Comparison of ENCODE assay signal across 11 mouse cellular contexts in genomic region chr9:121335568-121335967, GRCm38 (mm10). TPM values are rescaled to one million over a fixed set of nuclear protein-coding genes. Genes with fewer than 3 reads are reported as not detected.
DNase-seq lines count a peak whose midpoint lies in the region; ATAC-seq and TF ChIP-seq lines count a peak whose summit lies in the region.
"Had no signal": no experiment of that assay in that cellular context is flagged by ENCODE, and none has a peak within 500 bp of the region (broad histone marks: within the 10 kb centered on the region; RNA-seq: fewer than 3 reads in every experiment).

No protein-coding gene starts in this region.

- TF ChIP-seq POLR2A in lung, adult 2 months (IDR thresholded peaks at IDR 0.05; ENCODE audit: borderline replicate concordance, extremely low read depth, low read depth, low read length): no peak

- H3K27ac ChIP-seq in lung, embryonic 15.5 days: peak overlapping the region; percentile 62
- H3K27ac ChIP-seq in stomach, embryonic 14.5 days (ENCODE audit: low read length): peak overlapping the region; percentile 35; the same call in 1 of the 2 replicates
- H3K27ac ChIP-seq: liver, embryonic 13.5 days had no signal

- DNase-seq in lung, adult 2 months: no peak
- peak; percentile 64 to 68 for DNase-seq in heart, postnatal 14 days
- DNase-seq in kidney, postnatal 25 days: peak; percentile 78 to 89
- DNase-seq in thymus, postnatal 0 days (ENCODE audit: low spot score): no peak
- DNase-seq in urinary bladder, postnatal 14 days (ENCODE audit: low spot score): no peak
- no peak for DNase-seq in left cerebral cortex, postnatal 36 days (ENCODE audit: low spot score in 2 of 2)
- DNase-seq: liver, embryonic 13.5 days; retina, postnatal 1 day had no signal

- H3K36me3 ChIP-seq in lung, embryonic 15.5 days: no peaks in the 10 kb centered on the region
- no peaks in the 10 kb centered on the region for H3K36me3 ChIP-seq in stomach, embryonic 14.5 days (ENCODE audit: control insufficient read depth, insufficient read depth, low read length)
- H3K36me3 ChIP-seq: liver, embryonic 13.5 days had no signal

- peaks cover 71% of the 10 kb centered on the region for H3K4me1 ChIP-seq in lung, embryonic 15.5 days
- H3K4me1 ChIP-seq in lung, adult 2 months (ENCODE audit: control insufficient read depth, insufficient read depth, low read length): peaks cover 30% of the 10 kb centered on the region
- peaks cover 59% of the 10 kb centered on the region for H3K4me1 ChIP-seq in stomach, embryonic 14.5 days (ENCODE audit: control insufficient read depth, insufficient read depth, low read length)

- H3K9ac ChIP-seq in lung, embryonic 15.5 days: no peak overlapping the region
- H3K9ac ChIP-seq in stomach, embryonic 14.5 days (replicated peaks; ENCODE audit: low read depth, low read length): no peak overlapping the region
- H3K9ac ChIP-seq: liver, embryonic 13.5 days had no signal

- H3K4me2 ChIP-seq in lung, embryonic 15.5 days: no peak overlapping the region
- H3K4me2 ChIP-seq in stomach, embryonic 14.5 days (replicated peaks; ENCODE audit: low read depth, low read length): no peak overlapping the region
- H3K4me2 ChIP-seq: liver, embryonic 13.5 days had no signal

- WGBS in lung, embryonic 15.5 days: 31% methylated on average over 7 of the region's 7 CpGs
- 26% methylated on average over 7 of the region's 7 CpGs for WGBS in lung, adult 2 months
- WGBS in stomach, embryonic 14.5 days: 47% methylated on average over 7 of the region's 7 CpGs

- no peak for ATAC-seq in lung, embryonic 15.5 days (ENCODE audit: borderline replicate concordance, extremely low read depth, low FRiP score, low TSS enrichment)
- ATAC-seq in stomach, embryonic 14.5 days (ENCODE audit: insufficient number of reproducible peaks, insufficient read depth, low FRiP score, low read depth): no peak

- H3K27me3 ChIP-seq in lung, embryonic 15.5 days: no peaks in the 10 kb centered on the region
- no peaks in the 10 kb centered on the region for H3K27me3 ChIP-seq in stomach, embryonic 14.5 days (ENCODE audit: control insufficient read depth, insufficient read depth, low read length)
- H3K27me3 ChIP-seq: liver, embryonic 13.5 days had no signal

- intact Hi-C loops in heart, postnatal 14 days (cut with DNase I): no loop called here
- intact Hi-C loops in left cerebral cortex, postnatal 36 days (cut with DNase I): no loop called here

- no peaks in the 10 kb centered on the region for H3K9me3 ChIP-seq in lung, embryonic 15.5 days
- no peaks in the 10 kb centered on the region for H3K9me3 ChIP-seq in stomach, embryonic 14.5 days (ENCODE audit: control insufficient read depth, low read depth, low read length)
- H3K9me3 ChIP-seq: G1E; liver, embryonic 13.5 days had no signal

- TF ChIP-seq CTCF in lung, adult 2 months (IDR thresholded peaks at IDR 0.05; ENCODE audit: insufficient read depth, low read length): no peak

- no peak overlapping the region for H3K4me3 ChIP-seq in lung, embryonic 15.5 days
- no peak overlapping the region for H3K4me3 ChIP-seq in lung, adult 2 months (replicated peaks; ENCODE audit: extremely low read depth, low read depth, low read length)
- no peak overlapping the region for H3K4me3 ChIP-seq in stomach, embryonic 14.5 days (ENCODE audit: low read depth, low read length)
- H3K4me3 ChIP-seq: liver, embryonic 13.5 days had no signal

RNA-seq across cellular contexts. Expression of gene Trak1, which starts 38.3 kb away (rescaled TPM):
- polyA plus RNA-seq in lung, embryonic 15.5 days (2015; fragmentation: Nextera tagmentation; extraction: Ambion mirVana): 24.1 and 25.3 TPM in 2 replicates
- 73.9 and 88.5 TPM in 2 replicates for polyA plus RNA-seq in lung, adult 2 months (2012; rRNA removed)
- total RNA-seq in heart, postnatal 14 days (2021): 100 to 1,000 TPM; 323 to 335 TPM
- polyA plus RNA-seq in stomach, embryonic 14.5 days (2014; fragmentation: Nextera tagmentation; extraction: Ambion mirVana): 18.3 and 21.9 TPM in 2 replicates
- polyA plus RNA-seq in thymus, postnatal 0 days (2015; fragmentation: Nextera tagmentation; extraction: Ambion mirVana): 17.0 and 22.6 TPM in 2 replicates
- total RNA-seq in left cerebral cortex, postnatal 36 days (2021): 100 to 1,000 TPM; 229 to 269 TPM

RNA-seq across cellular contexts. Expression of gene Ulk4, which starts 58.6 kb away (rescaled TPM):
- polyA plus RNA-seq in lung, embryonic 15.5 days (2015; fragmentation: Nextera tagmentation; extraction: Ambion mirVana): 149 and 164 TPM in 2 replicates
- polyA plus RNA-seq in lung, adult 2 months (2012; rRNA removed): 10.6 and 14.9 TPM in 2 replicates
- total RNA-seq in heart, postnatal 14 days (2021): 1 to 10 TPM in 1 of 2 experiments, under 1 TPM in 1; 0.49 to 1.0 TPM
- 134 and 136 TPM in 2 replicates for polyA plus RNA-seq in stomach, embryonic 14.5 days (2014; fragmentation: Nextera tagmentation; extraction: Ambion mirVana)
- polyA plus RNA-seq in thymus, postnatal 0 days (2015; fragmentation: Nextera tagmentation; extraction: Ambion mirVana): 55.5 and 65.0 TPM in 2 replicates
- 10 to 100 TPM in 1 of 2 experiments, 1 to 10 TPM in 1; 6.3 to 11.4 TPM for total RNA-seq in left cerebral cortex, postnatal 36 days (2021)

Comparison
In these comparisons a context has a peak if more than half of its experiments do, and no peak if none do; other contexts are left out.
1. DNase-seq: peak in heart, postnatal 14 days (2 of 2) and kidney, postnatal 25 days (2 of 2); none in lung, adult 2 months (single experiment), thymus, postnatal 0 days (single experiment), urinary bladder, postnatal 14 days (single experiment) and left cerebral cortex, postnatal 36 days (0 of 2).